Comparison of ENCODE assay signal across 14 mouse cellular contexts in genomic region chr12:112727801-112728200, GRCm38 (mm10).
"Had no signal": no experiment of that assay in that cellular context is flagged by ENCODE, and none has a peak within 500 bp of the region (broad histone marks: within the 10 kb centered on the region; RNA-seq: fewer than 3 reads in every experiment).

No protein-coding gene starts in this region.

- H3K9me3 ChIP-seq: limb, embryonic 15.5 days; liver, embryonic 12.5 days; megakaryocyte, embryonic 14.5 days; midbrain, embryonic 12.5 days; neural tube, embryonic 12.5 days; stomach, embryonic 15.5 days had no signal

- H3K9ac ChIP-seq: limb, embryonic 15.5 days; liver, embryonic 12.5 days; midbrain, embryonic 12.5 days; neural tube, embryonic 12.5 days; stomach, embryonic 15.5 days had no signal

- DNase-seq: kidney, adult 8-10 months; kidney, postnatal 36 days; layer of hippocampus, adult 9-11 months; layer of hippocampus, postnatal 36 days; retina, postnatal 1 day; right cerebral cortex, postnatal 14 days; thymus, postnatal 4 days had no signal

- H3K27me3 ChIP-seq: limb, embryonic 15.5 days; stomach, embryonic 15.5 days had no signal

- ATAC-seq: liver, embryonic 12.5 days had no signal

- H3K27ac ChIP-seq: liver, embryonic 12.5 days; macrophage; midbrain, embryonic 12.5 days; neural tube, embryonic 12.5 days; stomach, embryonic 15.5 days had no signal

- H3K4me2 ChIP-seq: limb, embryonic 15.5 days; liver, embryonic 12.5 days; midbrain, embryonic 12.5 days; neural tube, embryonic 12.5 days; stomach, embryonic 15.5 days had no signal

- H3K4me3 ChIP-seq: limb, embryonic 15.5 days; liver, embryonic 12.5 days; megakaryocyte, embryonic 14.5 days; midbrain, embryonic 12.5 days; neural tube, embryonic 12.5 days; stomach, embryonic 15.5 days had no signal
